Mouse (Mus musculus) layer of hippocampus, adult 8-10 months (tissue): Measurements from ENCODE around the gene AI464131. TPM values are rescaled to one million over a fixed set of nuclear protein-coding genes. Genes with fewer than 3 reads are reported as not detected.

ENCODE experiments used
- DNase-seq, 2 experiments: peaks; one replicate each; pipeline ENCODE4 v3.0.0; 2022; ENCODE audit warnings: low spot score in 2 of 2
- total RNA-seq, 4 experiments: library from RNA; stranded (reverse); gene quantifications; 2 replicates each; pipeline ENCODE4 v1.2.4; 2022

Gene AI464131
- 10 to 100 TPM; 19.3 to 32.8 (median 26.6) TPM for total RNA-seq

DNA sequence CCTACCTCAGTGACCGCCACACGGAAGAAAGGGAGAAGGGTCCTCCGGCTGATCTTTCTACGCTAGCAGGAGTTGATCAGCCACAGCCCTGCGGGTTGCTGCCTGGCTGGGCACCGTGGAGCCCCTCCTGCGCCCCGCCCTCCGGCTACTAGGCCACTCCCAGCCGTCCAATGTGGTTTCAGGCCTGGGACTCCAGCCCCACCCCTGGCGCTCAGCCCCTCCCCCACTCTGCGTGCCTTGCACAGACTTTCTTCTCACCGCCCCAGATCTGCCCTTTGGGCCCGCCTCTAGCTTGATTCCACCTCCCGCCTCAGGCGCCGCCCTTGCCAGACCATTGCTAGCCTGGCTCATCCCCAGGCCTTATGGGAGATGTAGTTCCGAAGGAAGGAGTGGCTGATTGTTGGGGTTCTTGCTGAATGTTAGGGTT is at the start of gene AI464131:
Gene AI464131, minus strand, starts transcription at position 91 of the 427 bp plus-strand sequence.
- DNase-seq, result peak; percentile 93 to 95

DNA sequence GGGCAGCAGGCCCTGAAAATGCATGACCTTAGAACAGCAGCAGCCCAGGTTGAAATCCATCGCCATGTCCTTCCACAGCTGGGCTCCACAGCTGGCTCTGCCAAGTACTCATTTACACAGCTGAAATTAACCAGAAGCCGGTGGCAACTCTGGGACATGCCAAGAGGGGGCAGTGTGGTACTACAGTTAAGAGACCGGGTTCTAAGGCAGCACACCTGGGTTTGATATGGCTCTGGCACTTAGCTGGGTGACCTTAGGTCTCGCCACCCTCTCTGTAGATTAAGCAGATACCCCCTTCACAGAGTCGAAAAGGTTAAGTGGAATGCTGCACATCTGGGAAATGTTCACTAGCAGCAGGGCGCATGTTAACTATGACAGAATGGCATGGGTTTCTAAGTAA is 49.7 kb upstream of the AI464131 start:
- peak; percentile 55 to 74 for DNase-seq

DNA sequence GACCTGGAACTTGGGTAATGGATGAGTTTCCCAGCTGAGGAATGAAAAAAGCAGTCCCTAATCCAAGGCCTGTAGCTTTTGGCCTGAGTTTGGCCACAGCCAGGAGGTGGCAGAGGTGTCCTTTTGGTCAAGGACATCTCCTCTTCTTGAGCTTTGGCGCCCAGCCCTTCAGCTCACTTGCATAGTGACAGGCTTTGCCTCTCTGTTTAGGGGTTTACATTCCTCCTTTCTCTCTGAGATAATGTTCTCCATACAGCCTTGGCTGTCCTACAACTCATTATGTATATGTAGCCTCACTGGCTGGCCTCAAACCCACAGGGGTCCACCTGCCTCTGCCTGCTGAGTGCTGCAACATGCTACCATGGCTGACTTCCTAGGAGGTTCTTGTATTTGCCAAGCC is 44.2 kb upstream of the AI464131 start:
- DNase-seq, result no peak

DNA sequence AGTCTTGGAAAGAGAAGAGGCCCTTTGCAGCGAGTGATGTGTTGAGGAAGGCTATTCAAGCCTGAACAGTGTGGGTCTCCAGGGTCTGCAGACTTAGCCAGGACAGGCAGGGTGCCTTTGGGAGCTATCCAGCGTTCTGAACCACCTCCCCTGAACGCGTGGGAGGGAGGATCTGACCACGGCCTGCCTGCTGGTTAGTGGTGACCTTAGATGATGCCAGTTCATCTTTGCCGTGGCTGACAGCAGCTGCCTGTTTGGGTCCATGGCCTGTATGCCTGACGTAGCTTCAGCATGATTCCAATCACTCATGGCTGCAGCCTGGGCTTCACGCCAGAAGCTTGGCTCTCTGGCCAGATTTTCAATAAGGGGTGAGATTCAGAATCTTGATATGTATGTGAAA is 43.1 kb upstream of the AI464131 start:
- peak in 1 of 2 experiments; percentile 26 for DNase-seq

DNA sequence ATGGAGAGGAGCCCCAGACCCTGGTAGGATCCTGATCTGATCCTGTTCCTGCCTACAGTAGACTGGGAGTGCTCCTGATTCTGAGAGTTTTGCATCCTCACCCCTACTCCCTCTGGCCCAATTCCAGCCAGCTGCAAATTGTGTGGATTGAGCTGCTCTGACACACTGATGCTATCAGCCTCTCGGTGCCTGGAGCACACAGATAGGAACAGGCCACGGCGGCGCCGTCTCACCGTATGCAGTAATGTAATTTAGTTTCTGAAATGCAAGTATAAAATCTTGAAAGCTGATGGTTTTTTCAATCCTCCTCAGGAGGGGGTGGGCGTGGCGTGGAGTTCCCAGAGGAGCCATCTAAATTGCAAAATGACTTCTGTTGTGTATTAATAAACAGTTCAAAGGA is 39.3 kb upstream of the AI464131 start:
- no peak for DNase-seq

DNA sequence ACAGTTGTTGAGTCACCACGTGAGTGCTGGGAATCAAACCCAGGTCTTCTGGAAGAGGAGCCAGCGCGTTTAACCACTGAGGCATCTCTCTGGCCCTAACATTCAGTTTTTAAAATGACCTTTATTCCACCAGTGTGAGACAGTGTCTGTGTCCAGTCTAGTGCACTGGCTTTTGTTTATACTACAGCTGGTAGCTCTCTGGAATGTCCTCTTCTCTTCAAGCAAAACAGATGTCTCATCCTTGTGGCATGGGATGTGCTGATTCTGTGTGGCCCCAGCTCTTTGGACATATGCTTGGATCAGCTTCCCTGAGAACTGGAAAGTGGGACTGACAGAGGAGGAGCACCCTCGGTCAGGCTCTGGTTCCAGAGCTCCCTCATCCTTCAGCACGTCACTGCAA is 32.0 kb upstream of the AI464131 start:
- DNase-seq, result no peak

DNA sequence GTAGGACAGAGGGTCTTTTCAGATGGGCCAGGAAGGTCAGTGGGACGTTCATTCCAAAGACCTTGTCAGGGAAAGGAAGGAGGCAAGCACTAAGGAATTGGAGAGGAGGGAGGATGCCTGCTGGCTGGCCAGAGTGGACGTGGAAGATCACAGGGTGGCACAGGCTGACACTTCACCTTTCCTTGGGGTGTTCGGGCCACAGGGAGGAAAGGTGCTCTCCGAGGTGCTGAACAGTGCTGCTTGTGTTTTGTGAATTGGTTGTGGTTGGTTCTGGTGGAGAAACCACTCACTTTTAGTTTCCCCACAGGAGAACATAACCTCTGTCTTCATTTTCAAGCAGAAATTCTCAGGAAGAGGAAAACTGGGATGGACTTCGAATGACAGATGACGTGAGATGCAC is 29.5 kb upstream of the AI464131 start:
- DNase-seq, result no peak

DNA sequence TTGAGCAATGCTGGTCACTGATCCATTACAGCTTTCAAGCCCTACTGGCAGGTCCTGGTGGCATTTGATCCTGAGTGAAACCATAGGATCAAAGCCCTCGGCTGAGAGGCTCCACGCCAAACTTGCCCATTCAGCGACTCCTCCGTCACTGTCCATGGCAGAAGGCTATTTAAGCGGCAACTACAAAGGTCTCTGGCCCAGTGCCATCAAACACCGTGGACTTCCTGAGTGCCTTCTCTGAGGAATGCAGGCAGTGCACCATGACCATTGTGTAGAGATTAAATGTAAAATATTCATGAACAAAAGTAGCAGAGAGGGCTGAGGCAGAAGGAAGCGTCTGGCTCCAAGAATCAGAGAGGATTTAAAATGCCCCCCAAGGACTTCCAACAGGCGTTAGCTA is 25.1 kb upstream of the AI464131 start:
- no peak for DNase-seq

DNA sequence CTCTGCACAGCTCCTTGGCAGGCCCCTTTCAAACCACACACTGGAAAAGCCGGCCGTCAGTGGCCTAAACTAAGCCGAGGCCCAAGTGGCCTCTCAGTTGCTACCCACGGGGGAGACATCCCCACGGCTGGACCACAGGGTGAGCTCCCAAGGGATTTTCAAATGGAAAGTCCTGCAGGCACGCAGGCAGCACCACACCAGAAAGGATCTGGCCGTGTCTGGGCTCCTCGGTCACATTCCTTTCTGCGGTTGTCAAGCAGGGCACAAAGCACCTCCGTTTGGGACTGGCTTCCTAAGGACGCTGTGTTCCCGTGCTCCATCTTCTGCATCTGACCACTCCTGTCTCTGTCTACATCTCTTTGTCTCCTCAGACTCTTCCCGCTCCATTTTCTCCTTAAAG is 24.2 kb upstream of the AI464131 start:
- no peak for DNase-seq

DNA sequence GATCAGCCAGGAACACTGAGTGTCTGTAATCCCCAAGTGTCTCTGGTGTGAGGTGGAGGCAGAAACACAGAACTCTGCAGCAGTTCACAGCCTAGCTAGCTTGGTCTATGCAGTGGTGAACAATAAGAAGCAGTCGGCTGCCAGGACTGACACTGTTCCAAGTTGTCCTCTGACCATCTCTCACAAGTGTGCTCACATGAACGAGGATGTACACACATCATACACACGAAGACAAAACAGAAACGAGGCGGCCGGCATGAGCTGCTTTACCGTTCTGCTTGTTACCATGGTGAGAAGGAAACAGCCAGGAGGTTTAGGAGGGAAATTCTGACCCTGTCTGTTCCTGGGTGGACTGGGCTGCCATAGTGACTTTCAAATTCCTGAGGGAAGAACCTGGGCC is 23.7 kb upstream of the AI464131 start:
- no peak for DNase-seq

DNA sequence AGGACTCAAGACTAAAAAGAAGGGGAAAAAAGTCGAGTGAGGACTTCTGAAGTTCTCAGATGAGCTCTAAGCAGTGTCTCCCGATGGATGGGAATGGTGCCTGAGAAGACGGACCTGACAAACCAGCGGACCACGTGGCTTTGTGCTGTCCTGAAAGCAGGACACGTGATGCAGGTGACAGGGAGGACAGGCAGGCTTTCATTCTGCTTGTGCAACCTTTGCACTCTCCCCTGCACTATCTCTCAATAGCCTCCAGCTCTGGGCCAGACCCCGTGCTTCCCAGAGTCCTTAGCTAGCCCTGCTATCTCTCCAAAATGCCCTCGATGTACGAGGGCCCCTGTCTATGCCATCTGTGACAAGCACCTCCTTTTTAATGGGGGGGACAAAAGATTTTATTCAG is 22.0 kb upstream of the AI464131 start:
- no peak for DNase-seq

DNA sequence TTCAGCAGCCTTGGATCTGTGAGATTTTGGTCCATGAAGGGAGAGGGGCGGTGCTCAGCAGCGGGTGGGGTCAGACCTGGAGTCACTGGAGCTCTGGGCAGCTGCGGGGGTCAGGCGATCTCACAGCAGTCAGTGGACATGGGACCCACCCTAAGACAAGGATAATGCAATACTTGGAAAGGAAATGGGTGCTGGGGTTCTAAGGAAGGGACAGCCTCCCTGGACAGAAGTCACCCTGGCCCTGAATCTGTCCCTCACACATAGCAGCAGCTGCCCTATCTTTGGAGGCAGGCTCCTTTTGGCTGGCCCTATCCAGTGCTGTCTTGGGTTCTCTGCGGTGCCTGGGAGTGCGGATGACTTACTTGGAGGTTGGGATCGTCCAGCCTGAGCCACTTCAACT is 21.0 kb upstream of the AI464131 start:
- no peak for DNase-seq

DNA sequence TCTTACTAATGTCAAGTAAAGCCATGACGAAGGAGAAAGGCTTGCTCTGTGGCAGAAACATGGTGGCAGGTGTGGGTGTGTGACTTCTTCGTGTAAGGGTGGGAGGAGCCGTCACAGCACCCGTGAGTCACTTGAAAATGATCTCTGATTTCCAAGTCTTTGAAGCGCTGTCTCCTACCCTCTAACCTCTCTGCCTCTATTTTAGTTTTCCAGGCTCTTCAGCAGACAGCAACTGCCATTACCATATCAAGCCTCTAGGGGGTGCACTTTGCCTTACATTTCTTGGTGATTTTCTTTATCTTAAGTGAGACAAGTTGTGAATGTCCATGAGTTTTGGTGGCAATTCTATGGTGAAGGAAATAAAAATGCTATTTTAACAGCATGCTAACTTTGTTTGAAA is 19.9 kb upstream of the AI464131 start:
- DNase-seq, result peak in 1 of 2 experiments; percentile 69

DNA sequence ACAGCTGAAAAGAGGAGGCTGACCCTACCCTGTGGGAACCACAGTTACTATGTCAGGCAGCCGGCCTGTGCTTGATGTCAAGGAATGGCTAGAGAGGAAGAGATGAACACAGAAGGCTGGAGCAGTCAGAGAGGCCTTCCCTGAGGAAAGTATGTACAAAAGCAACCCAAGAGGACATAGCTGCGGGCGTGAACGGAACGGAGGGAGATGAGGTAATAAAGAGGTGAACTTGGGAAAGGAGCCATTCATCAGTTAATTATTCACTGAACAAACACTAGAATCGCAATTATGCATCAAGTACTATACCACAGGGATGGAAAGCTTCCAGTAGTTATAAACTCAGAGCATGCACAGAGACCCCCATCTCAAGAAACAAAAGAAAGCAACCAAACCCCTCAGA is 19.3 kb upstream of the AI464131 start:
- no peak for DNase-seq

DNA sequence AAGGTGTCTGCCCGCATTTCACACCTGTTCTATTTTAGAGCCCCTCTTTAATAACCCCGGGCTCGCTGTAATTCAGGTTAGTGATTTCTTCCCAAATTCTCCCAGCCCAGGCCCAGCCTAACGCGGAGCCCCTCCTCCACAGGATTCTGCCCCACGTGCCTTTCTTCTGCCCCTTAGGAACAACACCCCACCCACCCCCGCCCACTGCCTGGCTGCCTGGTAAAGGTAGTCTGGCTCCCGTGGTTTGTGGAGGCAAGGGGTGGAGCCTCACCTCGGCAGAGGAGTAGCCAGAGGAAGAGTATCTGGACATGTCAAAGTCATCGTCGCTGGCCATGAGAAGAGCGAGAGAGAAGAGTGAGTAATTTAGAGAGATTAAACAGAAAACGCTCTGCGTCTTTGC is 17.8 kb upstream of the AI464131 start:
- no peak for DNase-seq

DNA sequence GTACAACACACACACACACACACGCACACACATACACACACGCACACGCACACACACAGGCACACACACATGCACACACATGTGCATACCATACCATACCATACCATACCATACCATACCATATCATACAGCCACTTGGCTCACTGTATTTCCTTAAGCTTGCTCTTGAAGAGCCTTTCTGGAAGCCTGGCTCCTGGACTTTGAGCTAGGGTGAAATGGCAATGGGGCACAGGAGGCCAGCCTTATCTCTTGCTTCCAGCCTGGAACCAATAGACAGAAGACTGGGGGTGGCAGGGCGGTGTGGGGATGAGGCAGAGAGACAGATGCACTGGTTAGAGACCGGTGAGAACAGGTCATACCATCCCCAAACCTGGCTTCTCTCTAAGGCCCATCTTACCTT is 16.3 kb upstream of the AI464131 start:
- no peak for DNase-seq

DNA sequence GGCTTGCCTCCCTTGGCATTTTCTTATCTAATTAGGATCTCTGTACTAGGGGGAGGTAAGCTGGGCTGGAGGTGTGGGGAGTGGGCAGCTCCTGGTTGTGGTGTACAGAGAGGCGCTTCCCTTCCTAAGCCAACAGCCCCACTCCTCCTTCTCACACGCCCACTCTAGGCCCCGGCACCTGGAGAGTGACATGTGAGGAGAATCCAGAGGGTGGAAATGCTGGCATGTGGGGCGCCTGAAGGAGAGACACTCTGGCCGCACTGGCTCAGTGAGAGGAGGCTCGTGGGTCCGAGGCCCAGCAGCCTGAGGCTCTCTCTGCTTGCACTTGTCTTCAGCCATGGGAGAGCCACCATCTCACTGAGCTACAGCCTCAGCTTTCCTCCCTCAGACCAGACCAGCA is 15.5 kb upstream of the AI464131 start:
- no peak for DNase-seq

DNA sequence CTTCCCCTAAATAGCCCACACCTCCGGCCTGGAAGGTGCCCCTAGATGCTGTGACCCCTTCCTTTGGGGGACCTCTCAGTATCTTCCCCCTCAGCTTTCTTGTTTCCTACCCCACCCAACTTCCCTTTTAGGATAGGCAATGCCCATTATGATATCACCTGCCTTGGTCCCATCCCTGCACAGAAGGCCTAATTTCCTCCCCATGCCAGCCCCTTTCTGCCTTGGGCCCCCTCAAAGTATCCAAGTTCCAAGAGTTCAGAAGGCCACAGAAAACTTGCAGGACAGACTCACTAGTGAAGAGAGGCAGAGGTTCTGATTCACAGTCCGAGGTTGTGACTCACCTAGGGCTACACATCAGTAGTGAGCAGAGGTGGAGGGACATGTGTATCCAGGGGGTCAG is 14.4 kb upstream of the AI464131 start, which contains the start of gene 1110017D15Rik:
Gene 1110017D15Rik, minus strand, starts transcription at position 101 of the 400 bp plus-strand sequence.
- DNase-seq, result no peak

DNA sequence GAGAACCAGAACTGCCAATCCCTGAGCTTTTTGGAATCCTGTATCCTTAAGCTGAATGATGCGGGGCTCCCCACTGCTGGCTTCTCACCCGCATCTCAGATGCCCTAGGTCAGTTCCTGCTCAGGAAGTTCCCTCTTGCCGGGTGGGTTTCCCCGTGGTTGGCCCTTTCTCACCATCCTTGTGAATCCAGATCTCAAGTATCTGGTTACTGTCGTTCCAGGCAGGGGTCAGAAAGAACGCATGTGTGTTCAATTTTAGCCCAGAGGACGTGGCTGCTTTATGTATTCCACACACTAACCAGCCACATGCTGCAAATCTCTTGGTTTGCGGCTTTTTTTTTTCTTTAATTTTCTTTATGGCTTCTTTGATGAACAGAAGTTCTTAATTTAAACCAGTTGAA is 10.8 kb upstream of the AI464131 start:
- no peak for DNase-seq

DNA sequence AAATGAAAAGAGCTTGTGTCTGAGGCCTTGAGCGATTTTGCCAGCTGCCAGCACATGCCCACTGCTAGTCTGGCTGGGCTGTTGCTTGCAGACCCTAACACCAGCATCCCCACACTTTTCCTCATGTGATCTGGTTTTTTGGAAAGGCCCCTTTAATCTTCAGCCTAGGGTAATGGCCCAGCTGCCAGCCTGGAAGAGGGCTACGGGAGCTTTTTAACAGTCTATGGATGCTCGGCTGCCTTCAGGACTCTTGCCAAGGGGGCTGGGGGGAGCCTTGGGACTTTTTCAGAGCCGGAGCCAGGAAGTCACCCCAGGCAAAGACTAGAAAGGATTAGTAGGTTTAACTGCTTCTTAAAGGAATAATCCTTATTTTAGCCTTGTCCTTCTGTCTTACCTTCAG is 10.4 kb upstream of the AI464131 start:
- no peak for DNase-seq

DNA sequence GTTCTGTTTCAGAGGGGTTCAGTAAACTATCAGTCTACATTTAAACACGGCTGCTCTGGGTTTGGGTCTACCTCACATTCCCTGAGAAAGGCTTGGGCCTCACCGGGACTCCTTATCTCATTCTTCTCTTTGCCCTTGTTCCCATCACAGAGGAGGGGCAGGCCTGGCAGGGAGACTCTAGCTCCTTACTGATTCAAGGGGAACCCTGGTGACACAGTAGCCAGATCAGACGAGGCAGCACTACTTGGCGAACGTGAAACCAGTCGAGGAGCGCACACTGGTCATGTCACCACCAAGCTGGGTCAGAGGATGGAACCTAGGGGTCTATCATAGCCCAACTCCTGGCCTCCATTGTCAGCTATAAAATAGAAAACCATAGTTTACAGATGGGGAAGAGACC is 5.1 kb upstream of the AI464131 start:
- DNase-seq, result no peak

DNA sequence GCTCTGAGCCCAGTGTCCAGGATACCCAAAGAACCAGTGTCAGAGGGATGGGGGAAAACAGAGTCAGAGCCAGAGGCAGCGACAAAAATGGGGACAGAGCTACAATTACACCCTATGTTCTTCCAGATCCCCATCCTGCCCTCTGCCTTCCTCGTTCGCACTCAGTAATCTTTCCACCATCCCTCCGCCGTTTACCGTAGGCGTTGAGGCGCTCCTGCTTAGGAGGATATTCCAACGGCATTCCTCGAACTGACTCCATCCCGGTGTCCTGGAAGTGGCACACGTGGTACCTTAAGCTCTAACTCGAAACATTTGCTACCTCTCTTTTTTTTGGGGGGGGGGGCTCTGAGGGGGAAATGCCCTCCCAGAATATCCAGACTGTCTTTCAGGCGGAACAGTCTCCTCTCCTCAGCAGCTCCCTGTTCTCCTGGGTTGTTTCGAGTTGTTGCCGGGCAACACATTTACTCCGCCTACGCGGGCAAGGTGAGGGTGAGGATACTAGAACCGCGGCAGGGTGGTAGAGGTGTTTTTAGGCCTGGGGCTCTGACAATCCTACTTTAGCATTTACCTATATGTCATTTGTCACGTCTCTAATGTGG is 4.5 kb upstream of the AI464131 start:
- no peak for DNase-seq

DNA sequence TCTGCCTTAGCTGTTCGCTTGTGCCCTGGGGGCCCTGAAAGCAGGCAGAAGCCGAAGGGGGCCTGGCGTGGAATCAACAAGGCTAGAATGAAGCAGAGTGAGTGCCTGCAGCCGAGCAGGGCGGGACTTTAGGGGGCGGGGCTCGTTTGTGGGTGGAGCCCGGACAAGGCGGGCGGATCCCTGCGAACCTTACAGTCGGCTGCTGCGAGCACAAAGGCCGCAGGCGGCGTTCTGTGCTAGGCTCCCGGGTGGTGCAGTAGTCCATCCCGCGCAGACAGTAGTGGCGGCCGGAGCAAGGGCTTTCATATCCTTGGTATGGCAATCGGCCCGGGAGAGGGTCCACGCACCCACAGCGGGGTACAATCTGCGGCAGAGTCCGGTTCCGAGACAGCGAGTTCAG is 4.0 kb upstream of the AI464131 start:
- DNase-seq, result peak; percentile 76 to 81

DNA sequence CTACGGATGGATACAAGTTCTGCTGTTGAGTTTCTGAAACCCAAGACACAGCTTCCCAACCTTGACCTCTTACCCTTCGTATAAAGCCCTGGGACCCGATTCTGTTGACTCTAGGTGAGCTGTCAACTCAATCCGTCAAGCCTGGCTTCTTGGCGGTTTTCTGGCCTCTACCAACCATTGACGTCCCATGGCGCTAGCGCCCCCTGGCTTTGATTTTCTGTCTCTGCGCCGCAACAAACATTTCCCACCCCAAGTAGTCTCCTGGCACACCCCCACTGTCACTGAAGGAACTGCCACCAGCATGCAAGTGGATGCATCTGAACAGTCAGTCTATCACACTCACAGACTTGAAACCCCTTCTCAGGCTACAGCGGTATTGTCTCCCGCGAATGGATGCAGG is 3.3 kb upstream of the AI464131 start:
- DNase-seq, result peak in 1 of 2 experiments; percentile 58
